Mouse (Mus musculus) cerebellum, adult 2 months (tissue): ENCODE results near the gene Rhpn2. TPM values are rescaled to one million over a fixed set of nuclear protein-coding genes. Genes with fewer than 3 reads are reported as not detected.

ENCODE experiments used
- DNase-seq, 2 experiments: peaks; one replicate each; pipeline ENCODE4 v3.0.0; 2021
- H3K27ac ChIP-seq: fragments of 200-500 bp; 2 replicates; pipeline ENCODE4 v1.5.1; 2012; ENCODE audit warnings: low read length, control low read depth, inconsistent platforms; ENCODE audit not compliant: insufficient read depth
- H3K27me3 ChIP-seq: fragments of 200-500 bp; 2 replicates; pipeline ENCODE4 v1.6.1; 2012; ENCODE audit warnings: inconsistent platforms, mild to moderate bottlenecking, low read length, moderate library complexity; ENCODE audit not compliant: control insufficient read depth, insufficient read depth
- H3K4me1 ChIP-seq: fragments of 200-500 bp; 2 replicates; pipeline ENCODE4 v1.6.1; 2011; ENCODE audit warnings: low read length; ENCODE audit not compliant: control insufficient read depth, insufficient read depth
- H3K4me3 ChIP-seq: fragments of 200-500 bp; replicated peaks from 2 replicates; pipeline ENCODE3; 2011; ENCODE audit warnings: mild to moderate bottlenecking, low read depth, low read length, control low read depth; ENCODE audit not compliant: insufficient read depth
- CTCF ChIP-seq: fragments of 200-500 bp; IDR thresholded peaks from 2 replicates; pipeline ENCODE4 v1.5.1; 2011; ENCODE audit warnings: low read depth, mild to moderate bottlenecking, control low read depth, low read length, moderate library complexity, borderline replicate concordance; ENCODE audit not compliant: insufficient read depth
- POLR2A ChIP-seq: fragments of 200-500 bp; IDR thresholded peaks from 2 replicates; pipeline ENCODE4 v1.6.1; 2011; ENCODE audit warnings: low read length, control low read depth, borderline replicate concordance; ENCODE audit not compliant: insufficient read depth
- WGBS: fragments of 180-500 bp; shearing (Covaris S2); methylation state at CpG from one replicate; pipeline ENCODE4 v1.1.7; 2018; 5-methylcytosine and 5-hydroxymethylcytosine counted together
- polyA plus RNA-seq: library from polyadenylated mRNA; depleted of rRNA; stranded (reverse); fragments of >200 nt; gene quantifications from 2 replicates; pipeline ENCODE4 v1.2.3, GENCODE M21; 2012

Gene Rhpn2
- polyA plus RNA-seq, 1 experiment, result 10.1 TPM

GRCm38 (mm10) chr7:35382706-35383353, 48.9 kb downstream of the Rhpn2 start:
- 62% methylated on average over 2 of the region's 2 CpGs for WGBS
- H3K4me1 ChIP-seq, result no peaks in the 10 kb centered on the region
- no peak for DNase-seq
- TF ChIP-seq CTCF (no peak), POLR2A (no peak)
- H3K27me3 ChIP-seq, result no peaks in the 10 kb centered on the region
- H3K4me3 ChIP-seq, result no peak overlapping the region
- no peak overlapping the region for H3K27ac ChIP-seq

- no peak for TF ChIP-seq POLR2A
- 0 out of 2 replicates have a peak, but pooled peaks have one; percentile 15 for TF ChIP-seq CTCF
- Histone ChIP-seq H3K27ac (no peak overlapping the region), H3K4me3 (no peak overlapping the region), H3K4me1 (no peaks in the 10 kb centered on the region), H3K27me3 (no peaks in the 10 kb centered on the region)
- no peak for DNase-seq
- WGBS, result 60% methylated on average over 6 of the region's 6 CpGs
These were observed 52.6 kb downstream of the Rhpn2 start for GRCm38 (mm10) chr7:35386525-35386952.

- no peaks in the 10 kb centered on the region for H3K4me1 ChIP-seq
- no peak overlapping the region for H3K4me3 ChIP-seq
- TF ChIP-seq CTCF (no peak), POLR2A (no peak)
- H3K27me3 ChIP-seq, result no peaks in the 10 kb centered on the region
- 60% methylated on average over 6 of the region's 6 CpGs for WGBS
- H3K27ac ChIP-seq, result no peak overlapping the region
- no peak for DNase-seq
These were observed 54.7 kb downstream of the Rhpn2 start for GRCm38 (mm10) chr7:35388694-35389093.

- WGBS, result 53% methylated on average over 5 of the region's 5 CpGs
- H3K27me3 ChIP-seq, result no peaks in the 10 kb centered on the region
- H3K27ac ChIP-seq, result no peak overlapping the region
- no peak for TF ChIP-seq CTCF
- no peak for TF ChIP-seq POLR2A
- H3K4me3 ChIP-seq, result no peak overlapping the region
- peaks cover 4% of the 10 kb centered on the region; the same call in 1 of the 2 replicates for H3K4me1 ChIP-seq
- peak in 1 of 2 experiments; percentile 27 for DNase-seq
These were observed 59.0 kb downstream of the Rhpn2 start for GRCm38 (mm10) chr7:35392935-35393334.

- H3K4me3 ChIP-seq, result peak overlapping the region; percentile 96
- no peak for TF ChIP-seq CTCF
- no peak for TF ChIP-seq POLR2A
- H3K4me1 ChIP-seq, result peaks cover 6% of the 10 kb centered on the region; the same call in 1 of the 2 replicates
- WGBS, result 12% methylated on average over 17 of the region's 17 CpGs
- no peak overlapping the region for H3K27ac ChIP-seq
- no peaks in the 10 kb centered on the region for H3K27me3 ChIP-seq
- DNase-seq, result peak; percentile 35
These were observed 61.9 kb downstream of the Rhpn2 start for GRCm38 (mm10) chr7:35395734-35396456.

- Histone ChIP-seq H3K27me3 (no peaks in the 10 kb centered on the region), H3K27ac (no peak within 1 kb of the TSS), H3K4me3 (peak within 1 kb of the TSS; percentile 96), H3K4me1 (peaks cover 6% of the 10 kb centered on the region; the same call in 1 of the 2 replicates)
- DNase-seq, result peak; percentile 98 to 99
- peak; percentile 53; the same call in 1 of the 2 replicates for TF ChIP-seq POLR2A
- no peak for TF ChIP-seq CTCF
- WGBS, result under 1% methylated on average over 28 of the region's 28 CpGs
These were observed 62.7 kb downstream of the Rhpn2 start, which contains the start of the genes Faap24 and Cep89 for GRCm38 (mm10) chr7:35396542-35397168. TSS of gene Faap24 (minus strand) at chr7:35396836. TSS of gene Cep89 (plus strand) at chr7:35397035.

- no peak overlapping the region for H3K27ac ChIP-seq
- no peak for DNase-seq
- H3K4me1 ChIP-seq, result peaks cover 6% of the 10 kb centered on the region; the same call in 1 of the 2 replicates
- WGBS, result 91% methylated on average over 4 of the region's 4 CpGs
- no peak for TF ChIP-seq CTCF
- TF ChIP-seq POLR2A, result no peak
- H3K27me3 ChIP-seq, result no peaks in the 10 kb centered on the region
- H3K4me3 ChIP-seq, result no peak overlapping the region
These were observed 67.2 kb downstream of the Rhpn2 start for GRCm38 (mm10) chr7:35401169-35401568.
